Mouse (Mus musculus): ENCODE measurements around the gene Gkn1. TPM values are rescaled to one million over a fixed set of nuclear protein-coding genes. Genes with fewer than 3 reads are reported as not detected.

Gene Gkn1
- not detected for total RNA-seq (2021)

DNA sequence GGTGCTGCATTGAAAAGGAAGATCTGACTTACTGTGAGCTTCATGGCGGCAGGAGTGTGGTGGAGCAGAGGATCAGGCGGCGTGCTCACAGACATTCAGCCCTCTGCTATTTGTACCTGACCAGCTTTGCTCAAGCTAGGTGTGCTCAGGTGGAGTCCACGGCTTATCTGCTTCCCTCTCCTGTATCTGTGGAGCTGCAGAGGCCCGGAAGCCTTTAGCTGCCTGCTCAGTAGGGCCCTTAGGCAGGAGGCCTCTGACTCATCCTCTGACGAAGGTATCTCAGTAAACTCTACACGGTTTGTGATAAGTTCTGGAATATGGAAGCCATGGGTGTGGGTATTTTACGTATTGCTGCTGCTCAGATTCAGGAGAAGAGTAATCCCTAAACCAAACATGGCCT, at the start of gene Gkn1:
Gkn1 (minus strand) TSS at position 114 of the 400 bp plus-strand sequence.
- no peak for DNase-seq (ENCODE audit: extremely low spot score in 1 of 2, low spot score in 1 of 2)

DNA sequence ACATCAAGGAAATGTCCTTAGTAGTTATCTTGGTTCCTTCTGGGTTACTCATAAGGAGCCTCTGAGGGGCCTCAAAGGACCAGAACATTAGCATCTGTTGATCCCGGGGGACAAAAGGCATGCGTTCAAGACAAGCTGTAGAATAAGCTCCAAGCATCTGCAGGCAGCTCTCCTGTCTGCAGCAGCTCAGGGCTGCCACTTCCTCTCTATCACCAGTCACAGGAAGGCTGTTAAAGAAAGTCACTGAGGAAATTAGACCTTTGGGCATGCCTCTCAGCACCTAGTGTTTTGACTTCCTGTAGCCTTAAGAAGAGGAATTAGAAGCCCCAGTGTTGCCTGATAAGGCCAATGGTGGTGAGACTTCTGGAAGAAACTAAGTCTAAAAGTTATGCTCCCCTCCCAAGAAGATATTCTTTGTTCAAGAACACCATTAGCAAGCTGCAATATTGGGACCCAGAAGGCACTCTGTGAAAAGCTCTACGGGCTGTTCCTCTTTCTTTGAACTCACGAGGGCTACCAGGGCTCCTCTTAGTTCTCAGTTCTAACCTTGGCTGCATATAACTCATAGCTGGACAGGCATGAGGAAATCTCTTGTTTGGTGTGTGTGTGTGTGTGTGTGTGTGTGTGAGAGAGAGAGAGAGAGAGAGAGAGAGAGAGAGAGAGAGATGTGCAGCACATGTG, 49.3 kb upstream of the Gkn1 start:
- DNase-seq (ENCODE audit: extremely low spot score in 1 of 2, low spot score in 1 of 2): no peak

DNA sequence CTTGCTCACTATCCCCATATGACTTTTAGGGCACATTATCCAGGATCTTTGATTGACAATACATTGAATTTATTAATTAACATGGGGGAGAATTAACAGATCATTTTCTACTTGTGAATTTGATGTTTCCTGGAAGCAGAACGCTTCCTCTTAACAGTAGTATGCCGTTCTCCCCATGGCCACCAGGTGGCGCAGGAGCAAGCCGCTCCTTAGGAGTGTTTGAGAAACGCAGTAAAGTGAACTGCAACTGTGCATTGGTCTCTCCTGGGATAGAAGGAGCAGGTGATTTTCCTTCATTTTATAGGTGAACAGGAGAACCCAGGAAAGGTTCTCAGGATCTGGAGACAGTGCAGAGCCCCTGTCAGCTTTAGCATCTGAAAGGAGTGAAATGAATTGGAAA, 48.4 kb upstream of the Gkn1 start:
- peak; percentile 62 to 90 for DNase-seq (ENCODE audit: extremely low spot score in 1 of 2, low spot score in 1 of 2)

DNA sequence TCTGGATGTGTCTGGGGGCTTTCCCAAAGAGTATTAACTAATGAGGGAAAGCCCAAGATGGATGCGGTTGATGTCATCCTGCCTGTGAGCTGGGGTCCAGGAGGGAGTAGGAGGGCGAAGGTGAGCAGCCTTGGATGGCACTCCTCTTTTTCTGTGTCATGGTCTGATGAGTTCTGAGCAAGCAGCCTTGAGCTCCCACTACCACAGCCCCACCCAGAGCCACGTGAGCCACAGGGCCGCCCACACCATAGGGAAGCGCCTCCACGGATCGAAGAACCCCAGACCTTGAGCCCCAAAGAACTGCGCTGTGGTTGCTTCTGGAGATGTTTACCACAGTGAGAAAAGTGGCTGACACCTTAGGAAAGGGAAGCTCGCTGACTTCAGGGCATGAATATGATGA, 44.0 kb upstream of the Gkn1 start:
- no peak for DNase-seq (ENCODE audit: extremely low spot score in 1 of 2, low spot score in 1 of 2)

DNA sequence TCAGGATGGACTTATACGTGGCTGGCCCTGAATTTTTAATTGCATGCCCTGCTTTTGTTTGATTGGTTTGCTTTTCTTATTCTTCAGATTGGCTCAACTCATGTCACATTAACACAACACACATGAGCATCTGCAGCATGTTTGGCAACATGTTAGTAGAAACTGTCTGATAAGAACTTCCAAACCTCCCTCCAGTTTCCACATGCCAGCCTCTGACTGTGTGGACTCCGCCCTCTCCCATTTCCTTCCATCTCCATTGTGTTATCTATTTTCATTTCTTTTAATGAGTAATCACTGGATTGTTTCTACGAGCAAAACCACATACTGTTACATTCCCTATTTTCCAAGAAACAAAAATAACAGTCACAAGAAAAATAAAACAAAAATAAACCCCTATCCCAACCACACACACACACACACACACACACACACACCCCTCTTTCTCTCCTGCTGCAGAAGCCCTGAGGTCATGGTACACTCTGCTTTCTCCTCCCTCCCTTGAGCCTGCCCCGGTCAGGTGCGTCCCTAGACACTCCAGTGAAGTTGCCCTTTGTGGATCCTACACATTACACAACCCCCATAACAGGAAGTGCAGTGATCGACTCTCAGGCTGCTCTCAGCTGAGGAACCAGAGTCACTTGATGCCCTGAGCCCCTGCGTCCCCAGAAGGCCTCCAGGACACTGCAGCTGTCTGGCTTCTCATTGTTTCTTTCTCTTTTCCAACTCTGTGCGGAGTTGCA, 42.9 kb upstream of the Gkn1 start:
- no peak for DNase-seq (ENCODE audit: extremely low spot score in 1 of 2, low spot score in 1 of 2)

DNA sequence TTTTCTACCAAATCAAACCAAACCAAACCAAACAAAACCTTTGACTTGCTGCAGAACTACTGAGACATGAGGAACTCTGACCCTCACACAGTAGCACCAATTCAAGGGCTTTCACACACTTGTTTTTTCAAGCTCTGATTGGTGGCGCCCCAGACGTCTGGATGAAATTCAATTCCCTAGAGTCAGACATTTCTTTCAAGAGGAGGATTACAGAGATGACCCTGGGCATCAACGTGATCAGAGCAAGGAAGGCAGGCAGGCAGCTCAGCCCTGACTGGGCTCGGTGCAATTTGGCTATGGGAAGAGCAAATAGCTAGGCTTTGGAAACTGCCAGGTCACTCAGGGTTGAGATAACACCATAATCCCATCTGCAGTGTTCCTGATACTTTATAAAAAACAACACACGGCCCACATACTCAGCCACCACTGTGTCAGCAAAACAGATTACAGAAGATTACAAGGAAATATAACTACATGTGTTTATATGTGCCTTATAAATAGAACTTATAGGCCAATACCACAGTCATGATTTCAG, 38.8 kb upstream of the Gkn1 start:
- no peak for DNase-seq (ENCODE audit: extremely low spot score in 1 of 2, low spot score in 1 of 2)

DNA sequence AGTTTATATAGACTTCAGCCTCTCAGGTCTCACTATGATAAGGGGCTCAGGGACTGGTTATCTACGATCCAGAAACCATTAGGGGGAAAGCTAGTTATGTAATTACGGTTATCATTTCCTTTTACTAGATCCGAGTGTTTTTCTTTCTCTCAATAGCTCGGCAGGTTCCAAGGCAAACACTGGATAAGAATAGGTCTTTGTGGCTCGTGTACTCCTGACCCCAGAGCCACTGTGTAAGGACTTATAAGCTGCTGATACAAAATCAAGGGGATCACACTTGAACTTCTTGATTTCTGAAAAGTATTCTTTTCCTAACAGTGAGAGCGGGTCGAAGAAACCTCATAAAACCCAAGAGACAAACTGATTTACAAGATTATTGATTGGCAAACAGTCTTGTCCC, 38.1 kb upstream of the Gkn1 start, which contains the start of gene Gkn3:
Gkn3 (minus strand) TSS at position 59 of the 400 bp plus-strand sequence.
- no peak for DNase-seq (ENCODE audit: extremely low spot score in 1 of 2, low spot score in 1 of 2)

DNA sequence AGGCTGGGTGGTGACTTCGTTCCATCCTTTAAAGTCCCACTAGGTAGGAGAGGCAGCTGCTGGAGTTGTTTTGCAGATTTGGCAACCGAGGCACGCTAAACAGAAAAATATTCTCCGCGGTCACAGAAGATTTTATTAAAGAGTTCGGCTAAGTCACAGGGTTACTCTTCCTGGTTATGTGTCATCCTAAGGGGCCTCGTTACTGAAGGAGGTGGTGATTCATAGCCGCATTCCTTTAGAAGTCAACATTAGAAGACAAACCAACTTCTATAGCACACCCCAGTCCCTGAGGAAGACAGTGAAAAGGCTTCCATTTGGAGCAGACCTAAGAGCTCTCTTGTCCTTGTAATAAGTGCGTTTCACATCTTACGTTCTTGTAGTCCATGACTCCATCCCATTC, 35.9 kb upstream of the Gkn1 start:
- no peak for DNase-seq (ENCODE audit: extremely low spot score in 1 of 2, low spot score in 1 of 2)

DNA sequence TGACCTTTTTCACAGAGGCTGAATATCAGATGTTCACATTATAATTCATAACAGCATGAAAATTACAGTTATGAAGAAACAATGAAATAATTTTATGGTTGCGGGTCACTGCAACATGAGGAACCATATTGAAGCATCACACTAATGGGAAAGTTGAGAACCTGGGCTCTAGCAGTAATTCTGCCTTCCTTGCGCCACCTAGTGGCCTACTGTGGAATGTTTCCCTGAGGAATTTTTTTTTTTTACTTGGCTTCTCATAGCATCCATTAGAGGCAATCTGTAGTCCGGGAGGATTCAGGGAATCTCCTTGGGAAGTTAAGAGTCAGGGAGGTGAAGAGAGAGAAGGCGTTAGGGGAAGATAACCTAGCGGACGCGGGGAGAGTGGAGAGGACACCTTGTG, 35.5 kb upstream of the Gkn1 start:
- peak; percentile 51 to 77 for DNase-seq (ENCODE audit: extremely low spot score in 1 of 2, low spot score in 1 of 2)

DNA sequence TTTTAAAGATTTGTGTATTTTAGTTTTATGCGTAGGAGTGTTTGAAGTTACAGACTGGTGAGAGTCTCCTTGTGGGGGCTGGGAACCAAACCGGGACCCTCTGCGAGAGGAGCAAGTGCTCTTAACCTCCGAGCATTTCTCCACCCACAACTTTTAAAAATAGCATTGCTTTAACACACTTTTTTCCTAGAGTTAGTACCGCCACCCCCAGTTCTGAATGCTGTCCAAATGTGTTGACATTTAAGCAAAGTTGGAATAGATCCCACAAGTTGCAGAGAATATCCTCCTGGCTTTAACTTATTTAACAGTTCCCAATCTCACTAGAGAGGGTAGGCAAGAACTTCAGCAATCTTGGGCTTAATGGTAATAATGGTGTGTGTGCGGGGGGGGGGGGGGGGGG, 34.0 kb upstream of the Gkn1 start:
- no peak for DNase-seq (ENCODE audit: extremely low spot score in 1 of 2, low spot score in 1 of 2)

DNA sequence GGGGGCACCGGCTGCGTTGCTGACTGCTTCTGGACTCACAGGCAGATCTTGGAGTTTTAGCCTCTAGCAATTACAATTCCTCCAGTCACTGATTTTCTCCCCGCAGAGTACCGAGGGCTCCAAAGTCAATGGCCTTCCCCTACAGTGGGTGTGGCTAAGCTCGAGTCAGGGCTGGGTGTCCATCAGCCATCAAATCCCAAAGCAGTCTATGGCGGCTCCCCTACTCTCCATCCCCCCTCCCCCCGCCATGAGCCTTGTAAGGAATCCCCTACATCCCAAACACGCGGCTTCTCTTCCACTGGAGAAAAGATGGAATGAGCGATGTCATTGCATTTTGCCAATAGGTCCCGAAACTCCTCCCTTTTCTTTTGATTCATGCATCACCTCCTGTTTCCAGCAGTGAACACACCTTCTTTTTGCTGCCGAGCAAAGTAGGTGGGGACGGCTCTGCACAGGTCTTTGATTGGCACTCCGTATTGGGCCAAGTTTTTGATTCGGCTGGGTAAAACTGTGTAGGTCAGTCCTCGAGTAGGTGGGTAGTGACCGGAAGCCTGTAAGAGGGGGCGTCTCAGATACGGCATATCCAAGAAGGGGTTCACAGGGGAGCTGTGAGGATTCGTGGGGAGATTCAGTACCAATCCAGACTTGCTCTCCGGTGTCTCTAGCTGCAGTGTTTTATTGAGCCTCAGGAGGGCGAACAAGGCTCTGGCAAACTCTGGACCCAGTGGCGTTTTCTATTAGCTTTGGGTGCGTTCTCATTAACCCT, 33.4 kb upstream of the Gkn1 start:
- peak in 1 of 2 experiments; percentile 25 for DNase-seq (ENCODE audit: extremely low spot score in 1 of 2, low spot score in 1 of 2)

DNA sequence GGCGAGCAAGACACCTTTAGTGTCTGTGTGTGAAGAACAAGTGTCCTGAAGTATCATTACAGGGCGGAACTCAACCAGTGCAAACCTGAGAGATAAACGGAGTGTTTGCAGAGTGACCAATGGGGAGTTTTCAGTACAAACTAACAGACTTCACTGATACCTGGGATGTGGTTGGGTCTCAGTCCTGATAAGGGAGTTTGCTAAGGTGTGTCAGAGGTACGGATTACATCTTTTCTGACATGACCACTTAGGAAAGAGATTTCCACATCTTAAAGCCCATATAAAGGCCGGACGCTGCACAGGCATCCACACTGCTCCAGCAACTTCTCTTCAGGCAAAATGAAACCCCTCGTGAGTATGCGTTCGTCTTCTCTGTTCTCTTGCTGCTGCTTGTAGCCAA, 22.3 kb upstream of the Gkn1 start, which contains the start of gene Gkn2:
Gkn2 (plus strand) TSS at position 301 of the 400 bp plus-strand sequence.
- DNase-seq (ENCODE audit: extremely low spot score in 1 of 2, low spot score in 1 of 2): no peak

DNA sequence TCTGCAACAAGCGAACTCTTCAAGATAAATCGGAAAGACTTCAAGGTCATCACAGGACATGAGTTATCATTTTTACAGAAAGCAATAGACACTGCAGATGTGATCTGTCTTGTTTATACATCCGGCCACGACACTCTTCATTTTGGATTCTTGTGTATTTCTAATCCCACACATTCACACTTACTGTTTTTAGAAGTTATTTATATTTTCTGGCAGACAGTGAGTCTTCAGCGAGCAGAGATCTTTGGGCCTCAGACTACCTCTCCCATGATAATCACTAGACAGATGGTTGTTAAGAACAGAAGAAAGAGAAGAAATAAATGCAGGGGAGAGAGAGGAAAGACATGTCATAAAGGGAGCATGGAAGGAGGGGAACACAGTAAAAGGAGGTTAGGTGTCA, 18.5 kb upstream of the Gkn1 start:
- DNase-seq (ENCODE audit: extremely low spot score in 1 of 2, low spot score in 1 of 2): no peak

DNA sequence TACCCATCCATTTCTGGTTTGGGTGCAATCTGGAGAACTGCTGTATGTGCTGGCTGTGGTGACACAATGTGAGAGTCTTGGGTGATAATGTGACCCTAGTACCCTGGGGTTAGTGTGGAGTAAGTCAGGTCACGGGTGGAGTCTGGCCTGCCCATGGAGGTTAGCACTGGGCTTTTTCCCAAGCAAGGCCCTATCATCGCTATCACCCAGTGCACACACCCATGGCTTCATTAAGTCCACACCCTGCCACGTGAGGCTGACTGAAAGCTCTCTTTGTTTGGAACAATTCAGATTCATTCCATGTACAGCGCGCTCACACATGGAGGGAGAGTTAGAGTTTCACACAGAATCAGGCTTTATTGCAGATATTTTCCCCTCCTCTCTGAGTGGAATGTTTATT, 3.7 kb upstream of the Gkn1 start:
- peak in 1 of 2 experiments; percentile 4 for DNase-seq (ENCODE audit: extremely low spot score in 1 of 2, low spot score in 1 of 2)

DNA sequence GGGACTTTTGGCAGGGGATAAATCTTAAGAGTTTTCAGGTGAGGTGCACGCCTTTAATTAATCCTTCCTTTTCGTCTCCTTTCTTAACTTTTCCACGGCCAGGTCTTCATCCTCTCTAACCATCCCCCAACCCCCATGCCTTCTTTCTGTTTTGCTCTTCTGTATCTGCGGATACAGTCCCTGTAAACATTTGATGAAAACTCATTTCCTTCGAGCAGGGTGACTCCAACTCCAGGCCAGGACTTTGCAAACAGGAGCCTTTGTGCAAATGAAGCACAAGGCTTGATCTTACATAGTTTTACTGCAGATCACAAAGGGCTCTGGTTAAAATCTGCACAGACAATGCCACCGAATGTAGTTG, 14.8 kb downstream of the Gkn1 start:
- no peak for DNase-seq (ENCODE audit: extremely low spot score in 1 of 2, low spot score in 1 of 2)

DNA sequence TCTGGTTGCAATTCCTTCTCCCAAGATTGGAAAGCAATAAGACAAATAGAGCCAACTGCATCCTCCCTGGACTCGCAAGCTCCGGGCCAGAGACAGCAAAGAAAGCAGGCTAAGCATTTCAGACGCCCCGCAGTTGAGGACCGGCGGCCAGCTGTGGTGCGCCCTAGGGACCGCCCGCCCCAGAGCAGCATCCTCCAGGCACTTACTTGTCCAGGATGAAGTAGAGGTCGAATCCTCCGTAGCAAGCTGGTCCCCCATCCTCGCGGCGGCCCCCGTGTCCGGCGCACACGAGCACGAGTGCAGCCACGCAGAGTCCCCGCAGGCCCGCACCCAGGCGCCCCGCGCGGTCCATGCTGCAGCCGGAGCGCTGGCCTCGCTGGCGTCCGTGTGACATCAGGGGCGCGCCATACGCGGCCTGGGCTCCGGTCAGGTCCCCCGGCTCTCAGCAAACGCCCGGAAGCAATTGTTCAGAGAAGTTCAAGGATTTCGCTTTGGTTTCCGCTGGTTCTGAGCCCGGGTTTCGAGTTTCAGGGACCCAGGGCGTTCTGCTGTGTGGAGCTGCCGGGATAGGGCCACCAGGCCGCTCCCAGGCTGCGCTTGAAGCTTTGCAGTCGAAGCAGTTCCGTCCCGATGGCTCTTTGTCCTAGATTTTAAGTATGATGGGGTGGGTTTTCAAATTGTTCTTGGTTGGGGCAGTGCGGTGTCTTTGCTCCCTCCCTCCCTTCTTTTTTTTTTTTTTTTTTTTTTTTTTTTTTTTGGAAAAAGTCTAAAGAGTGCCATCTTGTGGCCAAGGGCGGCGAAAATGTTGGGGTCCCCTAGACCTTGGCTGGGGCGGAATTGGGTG, 15.4 kb downstream of the Gkn1 start, which contains the start of gene Antxr1:
Antxr1 (minus strand) TSS at position 731 of the 844 bp plus-strand sequence.
- DNase-seq (ENCODE audit: extremely low spot score in 1 of 2, low spot score in 1 of 2): peak; percentile 55 to 72

DNA sequence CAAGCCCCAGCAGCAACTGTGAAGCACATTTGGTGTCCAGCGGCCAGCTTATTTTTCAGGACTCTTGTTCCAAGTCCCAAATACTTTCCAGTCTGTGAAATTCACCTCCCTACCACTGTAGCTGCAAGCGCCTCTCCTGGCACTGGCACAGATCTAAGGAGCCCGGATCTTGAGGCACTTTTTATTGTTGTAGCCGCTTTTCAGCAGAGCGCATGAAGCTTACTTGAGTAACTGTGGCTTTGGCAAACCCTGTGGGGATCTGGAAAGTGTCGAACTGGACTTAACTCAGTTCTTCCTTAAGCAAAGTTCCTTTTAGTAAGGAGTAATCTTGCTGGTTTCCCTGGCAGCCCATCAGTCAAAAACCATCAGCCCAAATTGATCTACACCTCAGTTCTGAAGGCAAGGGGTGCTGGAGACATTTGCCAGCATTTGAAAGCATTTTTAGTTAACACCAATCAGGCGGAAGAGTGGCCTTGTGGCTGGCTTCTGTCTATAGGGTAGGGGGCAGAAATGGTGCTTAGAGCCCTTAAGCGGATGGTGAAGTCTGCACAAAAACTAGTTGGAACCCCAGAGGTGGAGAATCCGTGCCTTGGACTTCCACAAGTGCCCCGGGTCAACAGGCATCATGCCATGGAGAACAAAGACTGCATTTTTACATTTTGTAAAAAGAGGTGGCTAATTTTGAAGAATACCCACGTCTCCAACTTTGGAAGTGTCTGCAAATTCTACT, 16.2 kb downstream of the Gkn1 start:
- no peak for DNase-seq (ENCODE audit: extremely low spot score in 1 of 2, low spot score in 1 of 2)

DNA sequence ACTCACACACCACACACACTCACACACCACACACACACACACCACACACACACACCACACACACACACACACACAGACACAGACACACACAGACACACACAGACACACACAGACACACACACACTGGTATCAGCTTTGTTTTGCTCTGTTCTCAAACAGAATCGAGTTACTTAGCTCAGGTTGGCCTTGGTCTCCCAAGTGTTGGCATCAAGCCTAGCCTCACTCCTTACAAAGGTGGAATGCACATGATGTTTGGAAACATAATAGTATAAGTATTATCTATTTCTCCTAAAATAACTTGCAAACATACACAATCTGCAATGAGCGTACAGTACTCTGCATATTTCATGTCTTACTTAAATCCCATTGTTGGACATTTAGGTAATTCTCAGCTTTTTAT, 18.4 kb downstream of the Gkn1 start:
- DNase-seq (ENCODE audit: extremely low spot score in 1 of 2, low spot score in 1 of 2): no peak

All from layer of hippocampus, postnatal 25 days (tissue).